Mouse (Mus musculus): ENCODE results near the gene Pigl.
"Not testable (repeated sequence)": the region's sequence is repeated elsewhere in the genome, so short reads cannot be mapped to it uniquely, and the experiment has no call there.

Pigl gene

GRCm38 (mm10) chr11:62458276-62458724 is at the start of gene Pigl, which contains the start of gene Ncor1:
Gene Pigl (plus strand): TSS chr11:62458460.
Gene Ncor1 (minus strand): TSS chr11:62458541.
- DNase-seq = peak; percentile 91

GRCm38 (mm10) chr11:62408848-62409247 is 49.4 kb upstream of the Pigl start:
- no peak for DNase-seq

GRCm38 (mm10) chr11:62409611-62410010 is 48.6 kb upstream of the Pigl start:
- DNase-seq = no peak

- DNase-seq = no peak
Measured at GRCm38 (mm10) chr11:62415026-62415425, 43.2 kb upstream of the Pigl start.

- DNase-seq = no peak
Measured at GRCm38 (mm10) chr11:62424525-62424924, 33.7 kb upstream of the Pigl start.

- DNase-seq = no peak
Measured at GRCm38 (mm10) chr11:62426266-62426665, 32.0 kb upstream of the Pigl start.

DNA sequence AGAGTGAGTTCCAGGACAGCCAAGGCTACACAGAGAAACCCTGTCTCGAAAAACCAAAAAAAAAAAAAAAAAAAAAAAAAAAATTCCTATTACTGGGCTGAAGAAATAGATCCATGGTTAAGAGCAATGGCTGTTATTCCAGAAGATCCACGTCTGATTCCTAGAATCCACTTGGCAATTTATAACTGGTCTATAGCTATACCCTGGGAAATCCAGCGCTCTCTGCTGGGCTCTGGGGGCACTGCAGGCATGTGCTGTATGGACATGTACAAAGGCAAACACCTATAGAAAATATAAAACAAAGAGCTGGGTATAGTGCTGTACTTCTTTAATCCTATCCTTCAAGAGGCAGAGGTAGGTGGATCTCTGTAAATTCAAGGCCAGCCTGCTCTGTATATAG is 31.2 kb upstream of the Pigl start:
- DNase-seq = no peak

DNA sequence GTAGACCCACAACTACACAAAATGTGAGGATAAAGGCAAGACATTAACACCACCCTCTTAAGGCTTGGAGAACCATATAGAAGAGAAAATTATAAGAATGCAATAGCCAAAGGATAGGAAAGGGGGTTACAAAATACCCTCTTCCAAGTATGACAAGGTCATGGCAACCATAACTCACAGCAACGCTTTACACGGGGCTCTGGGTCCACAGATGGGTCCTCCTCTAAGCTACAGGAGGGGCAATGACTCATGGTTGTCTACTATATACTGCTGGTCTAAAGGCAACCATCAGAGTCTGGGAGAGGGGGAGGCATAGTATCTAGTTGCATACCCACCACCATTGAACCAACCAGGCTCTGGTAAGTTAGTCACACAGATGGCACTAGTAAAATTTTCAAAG is 26.0 kb upstream of the Pigl start:
- DNase-seq = no peak

GRCm38 (mm10) chr11:62440670-62441315 is 17.5 kb upstream of the Pigl start:
- DNase-seq = no peak

- DNase-seq = no peak
Measured at GRCm38 (mm10) chr11:62445799-62446198, 12.5 kb upstream of the Pigl start.

DNA sequence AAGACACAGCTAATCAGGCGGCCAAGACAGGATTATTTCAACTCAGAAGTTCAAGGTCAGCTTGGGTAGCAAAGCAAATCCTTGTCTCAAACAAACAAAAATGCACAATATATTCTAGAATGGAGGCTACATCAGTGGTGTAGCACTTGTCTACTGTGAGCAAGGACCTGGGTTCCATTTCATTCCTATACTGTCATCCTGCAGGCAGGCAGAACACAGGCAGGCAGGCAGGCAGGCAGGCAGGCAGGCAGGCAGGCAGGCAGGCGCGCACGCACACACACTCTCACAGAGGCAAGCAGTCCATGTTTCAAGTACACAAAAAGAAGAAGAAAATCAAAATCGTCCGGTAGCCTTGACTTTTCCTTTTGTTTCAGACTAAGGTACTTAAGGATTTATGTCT is 9.3 kb upstream of the Pigl start:
- DNase-seq = no peak

- no peak for DNase-seq
Measured at GRCm38 (mm10) chr11:62455193-62455592, 3.1 kb upstream of the Pigl start.

GRCm38 (mm10) chr11:62456021-62456482 is 2.2 kb upstream of the Pigl start:
- DNase-seq = peak; percentile 27

DNA sequence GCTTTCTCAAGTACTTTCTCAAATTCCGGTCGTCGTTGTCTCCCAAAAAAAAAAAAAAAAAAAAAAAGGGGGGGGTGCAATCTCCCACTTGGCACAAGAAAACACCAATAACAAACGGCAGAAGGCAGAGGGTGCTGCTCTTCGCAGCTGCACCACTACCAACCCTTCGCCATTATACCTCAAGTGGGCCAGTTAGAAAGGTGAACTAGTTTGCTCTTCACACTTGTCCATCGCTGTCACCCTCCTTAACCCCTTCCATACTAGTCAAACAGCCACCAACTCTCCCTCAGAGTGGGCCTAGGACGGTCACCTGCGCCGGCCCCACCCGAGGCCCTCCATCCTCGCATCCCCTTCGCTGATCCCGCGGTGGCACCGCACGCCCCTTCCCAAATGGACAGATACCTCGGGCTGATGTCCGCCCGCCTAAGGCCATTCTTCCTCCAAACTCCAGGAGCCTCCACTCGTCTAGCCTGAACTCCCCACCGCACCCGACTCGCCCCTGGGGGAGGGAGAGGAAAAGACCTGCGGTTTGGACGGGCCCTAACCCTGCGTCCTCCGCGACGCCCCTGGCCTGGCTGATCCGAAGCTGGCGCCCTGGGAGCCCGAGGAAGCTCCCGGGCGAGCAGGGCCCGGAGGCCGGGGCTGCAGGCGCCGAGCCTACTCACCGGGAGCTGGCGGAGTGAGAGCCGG is 1.6 kb upstream of the Pigl start:
- peak; percentile 72 for DNase-seq

GRCm38 (mm10) chr11:62457241-62457890 is 894 bp upstream of the Pigl start:
- peak; percentile 95 for DNase-seq

- peak; percentile 58 for DNase-seq
Measured at GRCm38 (mm10) chr11:62457891-62458270, 379 bp upstream of the Pigl start.

DNA sequence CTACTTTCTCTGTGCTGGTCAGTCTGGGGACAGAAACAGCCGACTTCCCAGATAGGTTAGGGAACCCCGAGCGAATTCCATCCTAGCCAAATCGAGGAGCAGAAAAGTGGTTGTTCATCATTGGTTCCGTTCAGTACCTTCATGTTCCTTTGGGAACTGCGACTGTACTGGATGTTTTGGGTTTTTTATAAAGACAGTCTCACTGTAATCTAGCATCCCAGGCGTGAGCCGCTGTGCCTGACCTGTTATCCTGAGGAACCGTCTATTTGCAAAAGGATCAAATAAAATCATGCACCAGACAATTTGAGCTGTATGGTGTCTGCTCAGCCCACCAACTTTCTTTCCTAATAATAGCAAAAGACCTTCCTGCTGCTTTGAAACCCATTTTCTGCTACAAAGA is 520 bp downstream of the Pigl start:
- DNase-seq = no peak

GRCm38 (mm10) chr11:62462529-62462928 is 4.3 kb downstream of the Pigl start:
- DNase-seq = not testable (repeated sequence)

- DNase-seq = no peak
Measured at GRCm38 (mm10) chr11:62463225-62463915, 5.1 kb downstream of the Pigl start.

- no peak for DNase-seq
Measured at GRCm38 (mm10) chr11:62464696-62465095, 6.4 kb downstream of the Pigl start.

GRCm38 (mm10) chr11:62465849-62466248 is 7.6 kb downstream of the Pigl start:
- DNase-seq = no peak

DNA sequence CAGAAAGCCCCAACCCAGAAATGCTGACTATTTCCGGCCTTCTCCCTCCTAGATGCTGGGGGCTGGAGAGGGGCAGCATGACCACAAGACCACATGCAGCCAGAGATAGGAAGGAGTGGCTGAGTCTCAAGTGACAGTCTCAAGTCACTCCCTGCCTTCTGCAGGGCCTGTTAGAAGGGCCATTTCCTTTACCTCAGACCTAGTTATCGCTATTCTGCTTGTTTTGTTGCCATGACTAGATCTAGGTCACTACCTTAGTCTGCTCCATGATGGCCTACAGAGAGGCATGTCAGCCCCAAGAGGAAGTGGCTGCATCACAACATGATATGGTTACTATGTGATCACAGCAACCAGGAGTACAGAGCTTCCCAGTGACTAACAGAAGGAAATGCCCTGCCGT is 8.3 kb downstream of the Pigl start:
- no peak for DNase-seq

GRCm38 (mm10) chr11:62467289-62467688 is 9.0 kb downstream of the Pigl start:
- DNase-seq = not testable (repeated sequence)

All from embryo, embryonic 11 days (tissue).